Mouse (Mus musculus) retina, postnatal 1 day (tissue): ENCODE measurements around the gene Mrps16.
A peak's percentile ranks its signal among the peaks of the same experiment; 100 is the strongest.

Experiments used
- DNase-seq: peaks from one replicate; pipeline ENCODE4 v3.0.0-alpha.2; 2012

The Mrps16 gene

GRCm38 (mm10) chr14:20363230-20363629, 30.2 kb downstream of the Mrps16 start:
- DNase-seq, result no peak

- DNase-seq, result peak; percentile 99
Observed at GRCm38 (mm10) chr14:20347991-20348541, 45.4 kb downstream of the Mrps16 start, which contains the start of the genes Ecd and Fam149b. Ecd (minus strand) TSS chr14:20348121. Fam149b (plus strand) TSS chr14:20348162.

- no peak for DNase-seq
Observed at GRCm38 (mm10) chr14:20347441-20347990, 45.9 kb downstream of the Mrps16 start.

GRCm38 (mm10) chr14:20345885-20346284, 47.5 kb downstream of the Mrps16 start:
- no peak for DNase-seq

- no peak for DNase-seq
Observed at GRCm38 (mm10) chr14:20340866-20341265, 52.6 kb downstream of the Mrps16 start.

- peak; percentile 34 for DNase-seq
Observed at GRCm38 (mm10) chr14:20340149-20340548, 53.3 kb downstream of the Mrps16 start.

- no peak for DNase-seq
Observed at GRCm38 (mm10) chr14:20339415-20339814, 54.0 kb downstream of the Mrps16 start.
